Mouse (Mus musculus): ENCODE measurements around the gene Dis3l. TPM values are rescaled to one million over a fixed set of nuclear protein-coding genes. Genes with fewer than 3 reads are reported as not detected.

Dis3l gene
- total RNA-seq, 2 experiments from 2014 or later, result 17.3 to 17.4 TPM

Other genes with a start within 250 kb of the Dis3l start
- 1 to 10 TPM; 2.0 to 2.8 TPM for gene Lctl, start 224.1 kb downstream of the Dis3l start, total RNA-seq (2021)
- gene Zwilch, start 168.2 kb downstream of the Dis3l start, total RNA-seq (2021), result 10 to 100 TPM in 1 of 2 experiments, 1 to 10 TPM in 1; 5.9 to 12.8 TPM
- 100 to 1,000 TPM; 901 to 923 TPM for gene Rpl4, start 167.9 kb downstream of the Dis3l start, total RNA-seq (2021)
- 10 to 100 TPM; 17.4 to 20.8 TPM for gene Snapc5, start 162.0 kb downstream of the Dis3l start, total RNA-seq (2021)
- 1 to 10 TPM; 1.9 to 3.1 TPM for gene Uchl4, start 106.1 kb downstream of the Dis3l start, total RNA-seq (2021)
- gene Map2k1, start 87.7 kb downstream of the Dis3l start, total RNA-seq (2021), result 10 to 100 TPM; 54.7 to 55.1 TPM
- gene Tipin, start 59.7 kb downstream of the Dis3l start, total RNA-seq (2021), result 10 to 100 TPM; 34.1 to 50.3 TPM
- gene Megf11, start 44.3 kb upstream of the Dis3l start, total RNA-seq (2021), result 1 to 10 TPM; 2.0 to 3.0 TPM